Mouse (Mus musculus) C2C12 (cell line): ENCODE measurements around the gene Gm6614. TPM values are rescaled to one million over a fixed set of nuclear protein-coding genes. Genes with fewer than 3 reads are reported as not detected.

ENCODE experiments used
- H3K27me3 ChIP-seq: one replicate; pipeline ENCODE4 v1.6.1; 2011; ENCODE audit not compliant: control insufficient read depth, insufficient read depth, insufficient read length
- H3K36me3 ChIP-seq: one replicate; pipeline ENCODE4 v1.6.1; 2011; ENCODE audit not compliant: control insufficient read depth, insufficient read depth
- H3K4me3 ChIP-seq: one replicate; pipeline ENCODE4 v1.5.1; 2011; ENCODE audit warnings: mild to moderate bottlenecking, control low read depth; ENCODE audit not compliant: poor library complexity, insufficient read depth, severe bottlenecking
- H3K79me2 ChIP-seq: one replicate; pipeline ENCODE4 v1.6.1; 2011; ENCODE audit not compliant: control insufficient read depth, insufficient read depth
- H3K79me3 ChIP-seq: one replicate; pipeline ENCODE4 v1.6.1; 2011; ENCODE audit warnings: low read depth, control low read depth
- H3ac ChIP-seq: one replicate; pipeline ENCODE3; 2011; ENCODE audit warnings: low read depth; ENCODE audit not compliant: control insufficient read depth, insufficient read length
- CEBPB ChIP-seq: IDR thresholded peaks from one replicate; pipeline ENCODE4 v1.6.1; 2011; ENCODE audit warnings: low read depth, mild to moderate bottlenecking, control low read depth, moderate library complexity
- CTCF ChIP-seq: IDR thresholded peaks from one replicate; pipeline ENCODE4 v1.5.1; 2011; ENCODE audit not compliant: control insufficient read depth, insufficient read depth, insufficient read length
- FOSL1 ChIP-seq: IDR thresholded peaks from one replicate; pipeline ENCODE4 v1.8.0; 2011; ENCODE audit warnings: mild to moderate bottlenecking, low read length; ENCODE audit not compliant: poor library complexity, insufficient read depth, severe bottlenecking
- MAX ChIP-seq: IDR thresholded peaks from one replicate; pipeline ENCODE4 v1.6.1; 2011; ENCODE audit warnings: mild to moderate bottlenecking, control low read depth
- MYOD1 ChIP-seq: IDR thresholded peaks from one replicate; pipeline ENCODE4 v1.6.1; 2011; ENCODE audit warnings: low read depth; ENCODE audit not compliant: control insufficient read depth, insufficient read length
- MYOG ChIP-seq: IDR thresholded peaks from one replicate; pipeline ENCODE4 v1.6.1; 2011; ENCODE audit not compliant: control insufficient read depth, insufficient read length; ENCODE audit errors: extremely low read depth
- USF1 ChIP-seq: IDR thresholded peaks from one replicate; pipeline ENCODE4 v1.6.1; 2011; ENCODE audit warnings: low read depth, mild to moderate bottlenecking, control low read depth, moderate library complexity
- polyA plus RNA-seq: library from polyadenylated mRNA; unstranded; fragments of >200 nt; fragmentation: generic; extraction: Trizol; gene quantifications from one replicate; pipeline ENCODE4 v1.2.1, GENCODE M21; 2012; ENCODE audit warnings: missing spikeins

Gm6614 gene
- polyA plus RNA-seq, 1 experiment: not detected

GRCm38 (mm10) chr6:142035771-142036170, 24.6 kb upstream of the Gm6614 start:
- no peaks in the 10 kb centered on the region for H3K27me3 ChIP-seq
- no peaks in the 10 kb centered on the region for H3K79me3 ChIP-seq
- no peaks in the 10 kb centered on the region for H3K79me2 ChIP-seq
- no peak for TF ChIP-seq MAX
- TF ChIP-seq USF1: no peak
- no peak for TF ChIP-seq MYOD1
- no peak for TF ChIP-seq CEBPB
- no peak for TF ChIP-seq FOSL1
- no peak for TF ChIP-seq MYOG
- no peak for TF ChIP-seq CTCF
- H3K4me3 ChIP-seq: no peak overlapping the region
- H3K36me3 ChIP-seq: no peaks in the 10 kb centered on the region
- no peak overlapping the region for H3ac ChIP-seq

DNA sequence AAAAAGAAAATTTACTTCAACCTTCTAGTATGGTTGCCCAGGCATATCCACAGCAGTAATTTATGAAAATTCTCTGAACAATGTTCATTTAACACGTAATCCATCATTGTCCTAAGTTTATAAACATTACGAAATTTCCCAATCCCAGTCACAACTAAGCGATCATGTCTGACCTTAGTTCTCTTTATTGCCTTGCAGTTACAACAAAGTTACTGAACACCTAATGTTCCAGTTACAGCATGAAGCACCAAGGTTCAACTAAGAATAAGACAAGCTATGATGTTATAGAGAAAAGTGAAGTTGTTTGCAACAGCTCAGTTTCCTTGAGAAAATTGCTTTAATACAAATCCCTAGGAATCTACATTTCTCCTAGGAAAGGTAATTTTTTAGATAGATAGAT, 10.5 kb upstream of the Gm6614 start:
- Histone ChIP-seq H3K36me3 (no peaks in the 10 kb centered on the region), H3K79me3 (no peaks in the 10 kb centered on the region), H3ac (no peak overlapping the region), H3K4me3 (no peak overlapping the region), H3K79me2 (no peaks in the 10 kb centered on the region), H3K27me3 (no peaks in the 10 kb centered on the region)
- TF ChIP-seq CEBPB: no peak
- no peak for TF ChIP-seq FOSL1
- TF ChIP-seq USF1: no peak
- no peak for TF ChIP-seq CTCF
- no peak for TF ChIP-seq MYOD1
- TF ChIP-seq MAX: no peak
- no peak for TF ChIP-seq MYOG

- TF ChIP-seq FOSL1: no peak
- no peak for TF ChIP-seq CTCF
- no peak for TF ChIP-seq MAX
- no peak for TF ChIP-seq USF1
- no peak for TF ChIP-seq MYOD1
- no peak for TF ChIP-seq CEBPB
- no peak for TF ChIP-seq MYOG
- no peak overlapping the region for H3K4me3 ChIP-seq
- no peaks in the 10 kb centered on the region for H3K79me2 ChIP-seq
- no peak overlapping the region for H3ac ChIP-seq
- H3K36me3 ChIP-seq: no peaks in the 10 kb centered on the region
- no peaks in the 10 kb centered on the region for H3K27me3 ChIP-seq
- no peaks in the 10 kb centered on the region for H3K79me3 ChIP-seq
Measured at GRCm38 (mm10) chr6:141986772-141987171, 24.4 kb downstream of the Gm6614 start.

DNA sequence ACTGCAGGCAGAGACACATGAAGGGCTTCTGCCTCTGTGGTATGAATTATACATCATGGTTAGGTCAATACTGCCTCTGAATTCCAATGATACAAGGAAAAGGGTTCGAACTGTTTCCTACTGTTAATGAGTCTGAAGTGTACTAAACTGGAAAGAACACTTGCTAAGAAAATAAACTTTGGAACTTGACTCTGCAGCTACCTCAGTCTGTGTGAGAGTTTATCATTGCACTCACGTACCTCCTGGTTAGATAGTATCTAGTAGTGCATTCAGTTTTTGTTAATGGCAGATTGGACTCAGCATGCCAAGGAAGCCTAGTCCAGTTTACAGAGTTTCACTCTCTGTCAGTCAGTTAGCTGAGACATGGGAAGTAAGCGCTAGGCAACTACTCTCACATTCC, 26.6 kb downstream of the Gm6614 start:
- TF ChIP-seq MYOD1 (no peak), MAX (no peak), MYOG (no peak), CEBPB (no peak), CTCF (no peak), FOSL1 (no peak), USF1 (no peak)
- Histone ChIP-seq H3ac (no peak overlapping the region), H3K4me3 (no peak overlapping the region), H3K79me2 (no peaks in the 10 kb centered on the region), H3K79me3 (no peaks in the 10 kb centered on the region), H3K27me3 (no peaks in the 10 kb centered on the region), H3K36me3 (no peaks in the 10 kb centered on the region)

DNA sequence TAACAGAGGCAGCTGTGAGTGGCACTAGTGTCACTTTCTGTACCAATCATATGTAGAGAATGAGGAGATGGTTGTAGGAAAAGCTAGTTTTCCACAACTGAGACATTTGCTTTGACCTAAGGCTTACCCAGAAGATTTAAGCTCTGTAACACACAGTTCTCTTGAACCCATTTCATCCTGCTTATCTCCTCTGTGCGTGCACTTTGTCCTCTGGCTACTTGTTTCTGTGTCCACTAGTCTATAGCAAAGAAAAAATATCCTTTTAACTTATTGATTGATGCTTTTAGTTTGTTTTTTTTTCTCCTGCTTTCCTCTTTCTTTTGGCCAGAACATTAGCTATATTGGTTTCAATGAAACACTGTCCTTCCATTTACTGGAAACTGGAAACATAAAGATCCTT, 48.8 kb downstream of the Gm6614 start:
- H3K79me2 ChIP-seq: no peaks in the 10 kb centered on the region
- no peak overlapping the region for H3K4me3 ChIP-seq
- H3ac ChIP-seq: no peak overlapping the region
- H3K79me3 ChIP-seq: no peaks in the 10 kb centered on the region
- TF ChIP-seq CEBPB: no peak
- no peak for TF ChIP-seq MYOG
- no peak for TF ChIP-seq FOSL1
- no peak for TF ChIP-seq CTCF
- TF ChIP-seq MYOD1: no peak
- no peak for TF ChIP-seq MAX
- TF ChIP-seq USF1: no peak
- no peaks in the 10 kb centered on the region for H3K27me3 ChIP-seq
- H3K36me3 ChIP-seq: no peaks in the 10 kb centered on the region

DNA sequence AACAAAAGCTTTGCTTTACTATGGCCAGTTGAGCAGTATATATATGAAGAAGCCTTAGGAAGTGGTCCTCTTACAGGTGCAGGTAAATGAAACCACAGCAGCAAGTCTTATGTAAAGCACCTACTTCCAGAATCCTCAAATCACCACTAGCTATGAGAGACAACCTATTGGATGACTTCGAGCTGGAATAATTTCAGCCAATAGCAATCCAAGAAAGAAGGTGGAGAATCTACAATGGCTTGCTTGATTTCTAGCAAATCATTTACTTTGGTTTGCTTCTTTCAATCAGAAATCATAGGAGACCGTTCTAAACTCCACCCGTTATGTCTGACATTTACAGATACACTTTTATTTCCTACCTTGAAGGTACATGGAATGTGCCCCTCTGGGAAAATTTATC, 49.4 kb downstream of the Gm6614 start:
- no peaks in the 10 kb centered on the region for H3K36me3 ChIP-seq
- H3K79me3 ChIP-seq: no peaks in the 10 kb centered on the region
- H3ac ChIP-seq: no peak overlapping the region
- TF ChIP-seq FOSL1 (no peak), USF1 (no peak), MYOD1 (no peak), MAX (no peak), CEBPB (no peak), MYOG (no peak), CTCF (no peak)
- H3K27me3 ChIP-seq: no peaks in the 10 kb centered on the region
- no peak overlapping the region for H3K4me3 ChIP-seq
- no peaks in the 10 kb centered on the region for H3K79me2 ChIP-seq
